In genomic region chr3:30066519-30066918, GRCm38 (mm10) we compare ENCODE assay signal across 27 mouse cellular contexts.
"Had no signal": no experiment of that assay in that cellular context is flagged by ENCODE, and none has a peak within 500 bp of the region (broad histone marks: within the 10 kb centered on the region; RNA-seq: fewer than 3 reads in every experiment).

No protein-coding gene starts in this region.

- H3K27ac ChIP-seq: embryonic facial prominence, embryonic 10.5 days; embryonic facial prominence, embryonic 12.5 days; embryonic facial prominence, embryonic 13.5 days; embryonic facial prominence, embryonic 15.5 days; forebrain, embryonic 10.5 days; forebrain, embryonic 12.5 days; forebrain, embryonic 13.5 days; forebrain, embryonic 15.5 days; gastrocnemius, adult 2 months; heart, adult 2 months had no signal

- H3K27me3 ChIP-seq: embryonic facial prominence, embryonic 12.5 days; embryonic facial prominence, embryonic 13.5 days; embryonic facial prominence, embryonic 15.5 days; forebrain, embryonic 12.5 days; forebrain, embryonic 13.5 days; forebrain, embryonic 15.5 days had no signal

- H3K4me1 ChIP-seq: embryonic facial prominence, embryonic 12.5 days; embryonic facial prominence, embryonic 13.5 days; embryonic facial prominence, embryonic 15.5 days; forebrain, embryonic 12.5 days; forebrain, embryonic 13.5 days; forebrain, embryonic 15.5 days had no signal

- H3K9me3 ChIP-seq: embryonic facial prominence, embryonic 10.5 days; embryonic facial prominence, embryonic 12.5 days; embryonic facial prominence, embryonic 13.5 days; embryonic facial prominence, embryonic 15.5 days; forebrain, embryonic 10.5 days; forebrain, embryonic 12.5 days; forebrain, embryonic 13.5 days; forebrain, embryonic 15.5 days had no signal

- DNase-seq: cerebellum, adult 9-10 months; cerebellum, adult 9-11 months; cerebellum, postnatal 10 days; cerebellum, postnatal 14 days; cerebellum, postnatal 25 days; cerebellum, postnatal 36 days; embryo, embryonic 11 days; forebrain, postnatal 0 days; gastrocnemius, adult 2 months; gastrocnemius, postnatal 10 days; gastrocnemius, postnatal 14 days; gastrocnemius, postnatal 25 days; gastrocnemius, postnatal 36 days; heart, adult 11 months; heart, adult 18-20 months; heart, adult 2 months had no signal

- H3K4me3 ChIP-seq: embryonic facial prominence, embryonic 10.5 days; embryonic facial prominence, embryonic 12.5 days; embryonic facial prominence, embryonic 13.5 days; embryonic facial prominence, embryonic 15.5 days; erythroblast, embryonic 14.5 days; forebrain, embryonic 10.5 days; forebrain, embryonic 12.5 days; forebrain, embryonic 13.5 days; forebrain, embryonic 15.5 days; gastrocnemius, adult 2 months; heart, adult 2 months had no signal

- H3K9ac ChIP-seq: embryonic facial prominence, embryonic 12.5 days; embryonic facial prominence, embryonic 13.5 days; embryonic facial prominence, embryonic 15.5 days; forebrain, embryonic 12.5 days; forebrain, embryonic 13.5 days; forebrain, embryonic 15.5 days; forebrain, postnatal 0 days had no signal

- H3K36me3 ChIP-seq: embryonic facial prominence, embryonic 10.5 days; embryonic facial prominence, embryonic 12.5 days; embryonic facial prominence, embryonic 13.5 days; embryonic facial prominence, embryonic 15.5 days; forebrain, embryonic 10.5 days; forebrain, embryonic 12.5 days; forebrain, embryonic 15.5 days had no signal

- H3K4me2 ChIP-seq: embryonic facial prominence, embryonic 12.5 days; embryonic facial prominence, embryonic 13.5 days; embryonic facial prominence, embryonic 15.5 days; forebrain, embryonic 12.5 days; forebrain, embryonic 13.5 days; forebrain, embryonic 15.5 days had no signal

- ATAC-seq: forebrain, embryonic 13.5 days; forebrain, embryonic 14.5 days; forebrain, embryonic 15.5 days; forebrain, embryonic 16.5 days; forebrain, postnatal 0 days had no signal
